Mouse (Mus musculus) liver, embryonic 12.5 days (tissue): ENCODE data around the gene Meis3. TPM values are rescaled to one million over a fixed set of nuclear protein-coding genes. Genes with fewer than 3 reads are reported as not detected.

ENCODE experiments used
- ATAC-seq: fragments of 200-750 bp; cut with Nextera tagmentation; 2 replicates; pipeline ENCODE4 v1.8.0; 2017; ENCODE audit warnings: moderate number of reproducible peaks, mild to moderate bottlenecking, moderate library complexity
- H3K27ac ChIP-seq: fragments of 300-500 bp; sonication (generic); 2 replicates; pipeline ENCODE4 v1.5.1; 2016; ENCODE audit warnings: mild to moderate bottlenecking
- H3K27me3 ChIP-seq: fragments of 300-500 bp; sonication (generic); replicated peaks from 2 replicates; pipeline ENCODE4 v1.6.1; 2016; ENCODE audit warnings: mild to moderate bottlenecking, moderate library complexity
- H3K36me3 ChIP-seq: fragments of 300-500 bp; sonication (generic); 2 replicates; pipeline ENCODE4 v1.6.1; 2016; ENCODE audit warnings: mild to moderate bottlenecking, moderate library complexity
- H3K4me1 ChIP-seq: fragments of 300-500 bp; sonication (generic); 2 replicates; pipeline ENCODE4 v1.6.1; 2016
- H3K4me2 ChIP-seq: fragments of 300-500 bp; sonication (generic); 2 replicates; pipeline ENCODE4 v1.6.1; 2016; ENCODE audit warnings: mild to moderate bottlenecking, moderate library complexity
- H3K4me3 ChIP-seq: fragments of 300-500 bp; sonication (generic); 2 replicates; pipeline ENCODE4 v1.5.1; 2016; ENCODE audit warnings: mild to moderate bottlenecking, moderate library complexity
- H3K9ac ChIP-seq: fragments of 300-500 bp; sonication (generic); 2 replicates; pipeline ENCODE4 v1.6.1; 2016; ENCODE audit warnings: mild to moderate bottlenecking, moderate library complexity
- H3K9me3 ChIP-seq: fragments of 300-500 bp; sonication (generic); replicated peaks from 2 replicates; pipeline ENCODE4 v1.6.1; 2016; ENCODE audit warnings: mild to moderate bottlenecking, moderate library complexity
- WGBS: fragments of 180-500 bp; shearing (Covaris S2); methylation state at CpG from one replicate; pipeline ENCODE4 v1.1.7; 2016; ENCODE audit not compliant: insufficient replicate concordance; 5-methylcytosine and 5-hydroxymethylcytosine counted together
- polyA plus RNA-seq: library from polyadenylated mRNA; unstranded; fragments of >200 nt; fragmentation: Nextera tagmentation; extraction: Ambion mirVana; gene quantifications from 2 replicates; pipeline ENCODE4 v1.2.1, GENCODE M21; 2016

Meis3 gene
- 4.4 and 5.7 TPM in 2 replicates for polyA plus RNA-seq

DNA sequence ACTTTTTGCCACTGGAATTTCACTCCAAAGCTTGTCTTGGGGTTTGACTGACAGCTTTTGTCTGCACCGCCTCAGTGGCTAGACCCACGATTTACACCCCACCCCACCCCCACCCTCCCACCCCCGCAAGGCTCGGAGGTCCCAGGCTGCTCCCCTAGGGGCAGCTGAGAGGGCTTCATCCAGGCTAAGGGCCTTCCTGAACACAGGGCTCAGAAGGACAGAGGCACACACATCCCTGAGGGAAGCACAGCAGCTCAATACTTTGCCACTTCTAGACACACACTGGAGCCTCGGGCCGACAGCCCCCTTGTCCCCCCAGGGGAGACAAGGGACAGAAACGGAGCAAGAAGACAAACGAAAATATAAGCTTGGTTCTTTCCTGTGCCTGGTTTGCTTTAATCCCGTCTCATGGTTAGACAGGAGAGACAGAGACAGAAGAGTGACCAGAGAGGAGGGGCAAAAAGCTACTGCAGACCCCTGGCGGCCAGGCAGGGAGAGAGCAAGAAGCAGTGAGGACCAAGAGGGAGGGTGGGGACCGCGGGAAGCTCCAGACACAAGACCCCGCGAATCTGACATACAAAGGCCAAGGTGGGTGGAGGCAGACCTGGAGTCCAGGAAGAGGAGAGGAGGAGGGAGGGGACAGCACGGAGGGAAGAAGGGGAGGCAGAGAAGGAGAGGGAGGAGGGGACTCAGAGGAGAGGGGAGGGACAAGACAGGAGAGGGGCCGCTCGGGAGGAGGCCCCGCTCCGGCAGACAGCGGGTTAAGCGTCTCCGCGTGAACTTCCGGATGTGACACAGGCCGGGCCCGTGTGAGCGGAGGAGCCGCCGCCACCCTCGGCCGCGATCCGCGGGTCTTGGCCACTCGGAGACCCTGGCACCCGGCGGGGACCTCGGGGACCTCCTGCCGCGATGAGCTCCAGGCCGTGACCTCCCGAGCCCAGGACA, at the start of gene Meis3:
TSS of gene Meis3 (plus strand) at position 494 of the 945 bp plus-strand sequence.
- Histone ChIP-seq H3K4me1 (peaks cover 12% of the 10 kb centered on the region; the same call in 1 of the 2 replicates), H3K9me3 (no peaks in the 10 kb centered on the region), H3K9ac (peak within 1 kb of the TSS; percentile 51; the same call in 1 of the 2 replicates), H3K27ac (no peak within 1 kb of the TSS), H3K4me3 (peak within 1 kb of the TSS; percentile 48), H3K4me2 (peak within 1 kb of the TSS; percentile 67), H3K27me3 (peaks cover 69% of the 10 kb centered on the region), H3K36me3 (no peaks in the 10 kb centered on the region)
- WGBS = 1% methylated on average over 42 of the region's 42 CpGs
- peak; percentile 59; the same call in 1 of the 2 replicates for ATAC-seq

DNA sequence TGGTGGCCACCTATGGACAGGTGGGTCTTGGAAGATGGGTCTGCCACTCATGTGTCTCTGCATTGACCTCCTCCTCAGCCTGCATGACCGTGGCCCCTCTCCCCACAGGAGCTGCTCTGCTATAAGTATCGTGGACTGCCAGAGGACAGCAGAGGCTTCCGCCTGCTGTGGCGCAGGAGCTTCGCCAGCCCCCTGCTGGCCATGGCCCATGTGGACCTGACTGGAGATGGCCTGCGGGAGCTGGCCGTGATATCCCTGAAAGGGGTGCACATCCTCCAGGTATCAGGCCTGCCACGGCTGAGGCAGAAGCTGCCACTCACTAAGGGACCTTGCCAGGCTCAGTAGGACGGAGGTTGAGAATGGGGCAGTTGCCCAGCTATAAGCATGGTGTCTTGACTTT, 49.1 kb upstream of the Meis3 start:
- WGBS = 76% methylated on average over 9 of the region's 9 CpGs
- Histone ChIP-seq H3K27ac (no peak overlapping the region), H3K4me2 (no peak overlapping the region), H3K4me3 (no peak overlapping the region), H3K9ac (no peak overlapping the region), H3K4me1 (peaks cover 16% of the 10 kb centered on the region), H3K9me3 (no peaks in the 10 kb centered on the region), H3K36me3 (peaks cover 10% of the 10 kb centered on the region; the same call in 1 of the 2 replicates), H3K27me3 (peaks cover 20% of the 10 kb centered on the region)
- no peak for ATAC-seq

DNA sequence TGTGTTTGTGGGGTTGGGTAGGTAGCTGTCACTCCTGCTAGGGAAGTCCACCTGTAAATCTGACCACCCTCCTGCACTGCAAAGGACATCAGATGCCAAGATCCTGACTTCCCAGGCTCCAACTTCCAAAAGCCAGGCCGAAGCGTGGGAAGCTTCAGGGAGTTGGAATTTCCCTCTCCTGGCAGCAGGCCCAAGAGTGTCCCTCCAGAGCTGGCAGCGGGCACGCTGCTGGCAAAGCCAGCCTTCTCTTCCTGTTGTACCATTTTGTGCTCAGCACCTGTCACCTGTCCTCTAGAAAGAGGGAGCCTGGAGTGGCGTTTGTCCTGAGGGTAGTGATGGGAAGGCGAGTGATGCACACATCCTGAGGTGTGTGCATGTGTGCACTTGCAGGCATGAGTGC, 46.5 kb upstream of the Meis3 start:
- Histone ChIP-seq H3K4me3 (no peak overlapping the region), H3K9ac (no peak overlapping the region), H3K9me3 (no peaks in the 10 kb centered on the region), H3K4me2 (no peak overlapping the region), H3K27ac (no peak overlapping the region), H3K36me3 (peaks cover 10% of the 10 kb centered on the region; the same call in 1 of the 2 replicates), H3K4me1 (peaks cover 16% of the 10 kb centered on the region), H3K27me3 (peaks cover 45% of the 10 kb centered on the region)
- 57% methylated on average over 6 of the region's 6 CpGs for WGBS
- no peak for ATAC-seq

DNA sequence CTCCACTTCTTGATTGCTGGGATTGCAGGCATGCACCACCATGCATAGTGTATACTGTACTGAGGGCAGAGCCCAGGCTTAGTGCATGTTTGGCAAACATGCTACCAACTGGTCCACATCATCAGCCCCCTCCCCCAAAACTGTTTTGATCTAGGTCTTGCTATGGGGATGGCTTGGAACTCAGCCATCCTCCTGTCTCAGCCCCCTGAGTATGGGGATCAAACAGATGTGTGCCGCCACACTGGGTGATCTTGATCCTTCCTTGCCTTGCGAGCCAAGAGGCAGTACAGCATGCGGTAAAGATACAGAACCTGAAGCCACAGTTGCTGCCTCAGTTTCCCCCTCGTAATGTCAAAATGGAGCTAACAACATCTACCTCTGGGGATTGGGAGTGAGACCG, 46.0 kb upstream of the Meis3 start:
- peaks cover 10% of the 10 kb centered on the region; the same call in 1 of the 2 replicates for H3K36me3 ChIP-seq
- peaks cover 50% of the 10 kb centered on the region for H3K27me3 ChIP-seq
- no peaks in the 10 kb centered on the region for H3K9me3 ChIP-seq
- H3K27ac ChIP-seq = no peak overlapping the region
- no peak for ATAC-seq
- WGBS = 63% methylated on average over 5 of the region's 5 CpGs
- H3K9ac ChIP-seq = no peak overlapping the region
- peaks cover 16% of the 10 kb centered on the region for H3K4me1 ChIP-seq
- H3K4me2 ChIP-seq = no peak overlapping the region
- H3K4me3 ChIP-seq = no peak overlapping the region

DNA sequence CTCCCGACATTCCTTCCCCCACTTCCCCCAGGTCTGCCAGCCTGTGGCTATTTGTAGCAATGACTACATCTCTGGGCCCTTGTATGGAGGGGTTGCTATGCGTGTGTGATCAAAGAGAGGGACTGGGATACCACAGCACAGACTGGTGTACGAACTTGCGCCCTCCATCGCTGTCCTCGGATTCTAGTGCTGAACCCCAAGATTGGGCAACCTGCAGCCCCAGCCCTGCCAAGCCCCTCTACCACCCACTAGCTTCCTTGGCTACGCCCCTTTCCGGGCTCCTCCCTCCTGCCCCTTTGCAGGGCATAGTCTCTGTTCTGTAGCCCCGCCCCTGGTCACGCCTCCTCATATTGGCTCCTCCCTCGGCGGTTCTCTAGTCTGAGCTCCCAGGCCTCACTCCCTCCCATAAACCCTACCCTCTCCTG, 45.5 kb upstream of the Meis3 start, which contains the start of gene Slc8a2:
TSS of gene Slc8a2 (plus strand) at position 406 of the 425 bp plus-strand sequence.
- H3K9ac ChIP-seq = peak within 1 kb of the TSS; percentile 40
- H3K4me1 ChIP-seq = peaks cover 16% of the 10 kb centered on the region
- 3% methylated on average over 12 of the region's 12 CpGs for WGBS
- H3K9me3 ChIP-seq = no peaks in the 10 kb centered on the region
- H3K27ac ChIP-seq = no peak within 1 kb of the TSS
- H3K27me3 ChIP-seq = peaks cover 56% of the 10 kb centered on the region
- peak within 1 kb of the TSS; percentile 63 for H3K4me2 ChIP-seq
- peak; percentile 70 for ATAC-seq
- H3K4me3 ChIP-seq = peak within 1 kb of the TSS; percentile 48
- peaks cover 10% of the 10 kb centered on the region; the same call in 1 of the 2 replicates for H3K36me3 ChIP-seq

DNA sequence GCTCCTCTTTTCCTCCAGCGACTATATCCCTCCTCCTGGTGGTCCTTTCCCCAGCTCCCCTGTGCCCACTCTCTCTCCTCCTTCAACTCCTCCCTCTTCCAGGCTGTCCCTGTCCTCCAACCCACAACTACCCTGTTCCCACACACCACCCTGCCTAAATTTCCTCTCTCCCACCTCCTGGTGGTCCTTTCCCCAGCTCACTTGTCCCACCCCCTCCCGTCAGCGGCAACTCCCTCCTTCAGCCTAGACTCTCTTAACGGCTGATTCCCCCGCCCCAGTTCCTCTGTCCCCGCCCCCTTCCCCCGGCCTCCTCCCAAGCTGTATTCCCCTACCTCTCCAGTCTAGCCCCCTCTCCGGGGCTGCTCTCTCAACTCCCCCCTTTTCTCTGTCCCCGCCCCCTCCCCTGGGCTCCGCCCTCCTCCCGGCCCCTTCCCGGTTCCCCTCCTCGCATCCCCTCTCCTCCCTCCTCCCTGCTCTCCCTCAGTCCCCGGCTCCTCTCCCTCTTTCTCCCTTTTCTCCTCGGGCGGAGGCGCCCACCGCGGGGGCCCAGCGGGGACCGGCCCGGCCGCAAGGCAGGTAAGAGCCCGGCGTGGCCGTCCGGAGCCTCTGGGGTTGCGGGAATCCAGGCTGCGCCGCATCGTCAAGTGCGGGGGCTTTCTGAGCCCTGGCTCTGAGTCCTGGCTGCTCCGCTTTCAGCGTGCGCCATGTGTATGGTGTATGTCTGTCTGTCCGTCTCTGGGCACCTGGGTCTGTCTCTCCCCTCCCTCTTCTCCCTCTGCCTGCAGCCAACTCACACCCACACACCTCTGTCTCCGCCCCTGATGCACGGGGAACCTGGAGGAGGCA, 44.8 kb upstream of the Meis3 start:
- peak overlapping the region; percentile 48 for H3K4me3 ChIP-seq
- H3K36me3 ChIP-seq = peaks cover 10% of the 10 kb centered on the region; the same call in 1 of the 2 replicates
- WGBS = under 1% methylated on average over 38 of the region's 38 CpGs
- no peak overlapping the region for H3K27ac ChIP-seq
- peaks cover 16% of the 10 kb centered on the region for H3K4me1 ChIP-seq
- ATAC-seq = peak; percentile 45; the same call in 1 of the 2 replicates
- H3K4me2 ChIP-seq = peak overlapping the region; percentile 63
- H3K9me3 ChIP-seq = no peaks in the 10 kb centered on the region
- peak overlapping the region; percentile 40 for H3K9ac ChIP-seq
- peaks cover 57% of the 10 kb centered on the region for H3K27me3 ChIP-seq

DNA sequence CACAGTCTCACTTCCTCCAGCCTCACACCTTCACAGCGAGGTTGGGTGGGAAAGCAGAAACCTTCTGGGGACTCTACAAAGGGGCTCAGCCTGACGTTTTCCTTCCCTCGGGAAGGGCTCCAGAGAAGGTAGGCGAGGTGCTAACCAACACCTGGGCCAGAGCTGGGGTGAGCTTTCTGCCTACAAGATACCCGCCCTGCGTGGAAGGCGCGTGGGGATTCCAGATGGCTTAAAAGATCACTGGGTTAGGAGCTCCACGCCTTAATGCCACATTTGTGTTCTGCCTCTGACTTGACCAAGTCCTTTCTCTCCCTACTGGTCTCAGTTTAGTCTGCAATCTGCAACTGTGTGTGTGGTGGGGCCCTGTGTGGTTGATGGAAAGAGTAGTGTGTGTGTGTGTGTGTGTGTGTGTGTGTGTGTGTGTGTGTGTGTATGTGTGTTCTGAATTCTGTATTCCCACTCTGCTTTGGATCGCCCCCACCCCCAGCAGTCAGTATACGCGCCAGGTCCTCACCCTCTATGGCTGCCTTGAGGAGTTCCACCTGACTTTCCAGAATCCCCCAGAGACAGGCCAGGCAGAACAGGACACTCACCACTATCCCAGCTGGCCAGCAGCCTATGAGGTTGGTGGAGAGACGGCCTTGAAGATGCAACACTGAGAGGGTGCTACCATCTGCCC, 43.8 kb upstream of the Meis3 start:
- no peak overlapping the region for H3K9ac ChIP-seq
- no peak for ATAC-seq
- peaks cover 57% of the 10 kb centered on the region for H3K27me3 ChIP-seq
- 0 out of 2 replicates have a peak overlapping the region, but pooled peaks have one; percentile 63 for H3K4me2 ChIP-seq
- H3K9me3 ChIP-seq = no peaks in the 10 kb centered on the region
- H3K4me3 ChIP-seq = no peak overlapping the region
- H3K27ac ChIP-seq = no peak overlapping the region
- WGBS = 27% methylated on average over 13 of the region's 13 CpGs
- H3K36me3 ChIP-seq = 0 out of 2 replicates have a peak, but pooled peaks cover under 1% of the 10 kb centered on the region
- peaks cover 16% of the 10 kb centered on the region for H3K4me1 ChIP-seq

DNA sequence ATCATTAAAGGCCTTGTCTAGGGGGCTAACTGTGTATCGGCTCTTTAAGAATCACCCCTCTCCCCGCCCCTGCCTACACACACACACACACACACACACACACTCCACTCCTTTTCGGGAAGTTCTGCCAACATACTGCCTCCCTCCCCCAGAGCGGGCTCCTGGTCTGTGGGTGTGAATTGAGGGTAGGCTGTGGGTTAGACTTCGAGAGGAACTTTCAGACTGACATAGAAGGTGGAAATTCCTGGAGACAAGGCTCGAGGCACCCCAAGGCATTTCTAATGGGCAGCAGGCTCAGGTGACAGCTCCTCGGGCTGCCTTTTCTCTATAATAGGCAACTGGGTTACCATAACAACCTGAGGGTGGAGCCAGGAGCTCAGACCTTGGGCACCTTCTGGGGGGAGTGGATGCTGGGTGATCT, 42.7 kb upstream of the Meis3 start:
- Histone ChIP-seq H3K27ac (no peak overlapping the region), H3K9me3 (no peaks in the 10 kb centered on the region), H3K4me3 (no peak overlapping the region), H3K27me3 (peaks cover 57% of the 10 kb centered on the region), H3K4me1 (peaks cover 16% of the 10 kb centered on the region), H3K36me3 (no peaks in the 10 kb centered on the region), H3K4me2 (no peak overlapping the region), H3K9ac (no peak overlapping the region)
- no peak for ATAC-seq
- 12% methylated on average over 7 of the region's 7 CpGs for WGBS

DNA sequence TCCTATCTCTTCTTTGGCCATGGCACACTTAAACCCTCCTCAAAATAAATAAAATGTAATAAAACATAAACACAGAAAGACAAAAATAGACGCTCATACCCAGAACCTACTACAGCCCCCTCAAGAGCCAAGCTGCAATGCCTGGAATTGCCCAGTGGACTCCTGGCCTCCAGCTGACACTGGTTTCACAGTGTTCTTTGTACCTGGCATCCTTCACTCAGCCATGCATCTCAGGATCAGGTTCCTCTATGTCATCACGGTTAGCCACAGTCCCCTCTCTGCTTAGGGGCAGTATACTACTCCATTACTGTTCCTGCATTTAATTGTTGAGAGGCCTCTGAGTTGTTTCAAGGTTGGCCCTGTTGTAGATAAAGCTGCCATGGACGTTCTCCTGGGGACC, 42.0 kb upstream of the Meis3 start:
- Histone ChIP-seq H3K4me1 (peaks cover 16% of the 10 kb centered on the region), H3K36me3 (no peaks in the 10 kb centered on the region), H3K4me3 (no peak overlapping the region), H3K27ac (no peak overlapping the region), H3K9ac (no peak overlapping the region), H3K4me2 (no peak overlapping the region), H3K27me3 (peaks cover 57% of the 10 kb centered on the region), H3K9me3 (no peaks in the 10 kb centered on the region)
- WGBS = 44% methylated on average over 3 of the region's 3 CpGs
- no peak for ATAC-seq

DNA sequence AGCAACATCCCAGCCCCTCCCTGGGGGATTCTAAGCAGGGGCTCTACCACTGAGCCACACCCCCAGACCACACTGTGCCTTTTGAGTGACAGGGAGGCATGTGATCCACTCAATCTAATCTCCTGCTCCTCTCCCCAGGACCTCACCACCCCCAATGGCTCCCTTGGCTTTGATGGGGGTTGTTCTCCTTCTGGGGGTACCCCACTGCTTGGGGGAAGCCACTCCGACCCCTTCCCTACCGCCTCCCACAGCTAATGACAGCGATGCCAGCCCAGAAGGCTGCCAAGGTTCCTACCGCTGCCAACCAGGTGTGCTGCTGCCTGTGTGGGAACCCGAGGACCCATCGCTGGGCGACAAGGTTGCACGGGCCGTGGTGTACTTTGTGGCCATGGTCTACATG, 41.2 kb upstream of the Meis3 start:
- peaks cover 16% of the 10 kb centered on the region for H3K4me1 ChIP-seq
- no peak overlapping the region for H3K9ac ChIP-seq
- no peak overlapping the region for H3K4me2 ChIP-seq
- ATAC-seq = no peak
- 79% methylated on average over 9 of the region's 9 CpGs for WGBS
- peaks cover 57% of the 10 kb centered on the region for H3K27me3 ChIP-seq
- H3K36me3 ChIP-seq = no peaks in the 10 kb centered on the region
- H3K9me3 ChIP-seq = no peaks in the 10 kb centered on the region
- no peak overlapping the region for H3K4me3 ChIP-seq
- H3K27ac ChIP-seq = no peak overlapping the region

DNA sequence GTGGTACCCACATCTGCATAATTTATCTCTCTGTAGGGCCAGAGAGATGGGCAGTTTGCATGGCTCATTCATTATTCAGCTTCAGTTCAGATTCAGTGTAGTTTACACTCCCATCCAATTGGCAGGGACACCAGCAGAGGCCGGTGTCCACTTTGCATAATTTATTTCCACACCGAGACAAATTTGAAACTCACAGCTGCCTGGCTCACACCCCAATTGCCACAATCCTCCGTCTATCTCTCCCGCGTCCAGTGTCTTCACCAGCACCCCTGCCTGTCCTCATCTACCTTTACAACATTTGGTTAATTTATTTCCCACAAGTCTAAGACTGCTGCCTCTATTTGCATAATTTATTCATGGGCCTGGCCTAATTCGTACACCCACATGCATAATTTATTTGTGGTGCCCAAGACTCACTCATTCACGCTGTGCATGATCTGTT, 39.9 kb upstream of the Meis3 start:
- H3K4me3 ChIP-seq = no peak overlapping the region
- H3K27me3 ChIP-seq = peaks cover 49% of the 10 kb centered on the region
- H3K4me2 ChIP-seq = no peak overlapping the region
- H3K27ac ChIP-seq = no peak overlapping the region
- ATAC-seq = no peak
- peaks cover 9% of the 10 kb centered on the region for H3K4me1 ChIP-seq
- H3K36me3 ChIP-seq = no peaks in the 10 kb centered on the region
- H3K9ac ChIP-seq = no peak overlapping the region
- WGBS = 56% methylated on average over 7 of the region's 7 CpGs
- no peaks in the 10 kb centered on the region for H3K9me3 ChIP-seq
